8 mouse cellular contexts compared by ENCODE assay signal in the genomic region with DNA sequence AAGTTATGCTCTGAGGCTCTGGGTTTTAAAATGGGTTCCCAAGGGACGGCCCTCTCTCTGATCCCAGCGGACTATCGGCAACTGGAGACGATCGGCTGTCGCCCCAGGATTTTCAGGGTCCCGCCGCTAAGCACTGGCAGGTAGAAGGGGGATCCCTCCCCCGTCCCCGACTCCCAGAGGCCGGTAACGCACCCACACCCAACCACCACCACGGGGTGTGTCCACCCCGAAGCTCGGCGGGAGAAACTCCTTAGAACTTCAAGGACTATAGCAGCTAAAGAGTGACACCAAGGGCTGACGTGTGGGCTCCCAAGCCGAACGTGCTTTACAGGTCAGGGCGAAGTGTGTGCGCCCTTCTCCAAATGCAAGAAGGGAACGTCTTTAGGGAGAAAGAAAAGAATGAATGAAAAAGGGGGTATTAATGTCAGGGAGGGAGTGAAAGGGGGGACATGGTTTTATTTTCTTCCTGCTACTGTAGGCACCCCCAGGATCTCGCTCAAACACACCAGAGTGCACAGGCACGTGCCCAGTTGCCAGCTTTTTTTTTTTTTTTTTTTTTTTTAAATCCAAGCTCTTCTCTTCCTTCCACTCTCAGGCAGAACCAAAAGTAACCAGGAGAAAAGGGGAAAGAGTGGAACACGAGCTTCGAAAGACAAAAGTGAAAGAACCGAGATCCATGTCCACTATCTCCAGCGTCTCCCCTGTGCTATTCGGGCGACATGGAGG. TPM values are rescaled to one million over a fixed set of nuclear protein-coding genes. Genes with fewer than 3 reads are reported as not detected.
DNase-seq lines count a peak whose midpoint lies in the region; ATAC-seq and TF ChIP-seq lines count a peak whose summit lies in the region.
"Had no signal": no experiment of that assay in that cellular context is flagged by ENCODE, and none has a peak within 500 bp of the region (broad histone marks: within the 10 kb centered on the region; RNA-seq: fewer than 3 reads in every experiment).

No protein-coding gene starts in this region.

- no peaks in the 10 kb centered on the region for H3K36me3 ChIP-seq in lung, embryonic 16.5 days (ENCODE audit: control insufficient read depth, insufficient read depth, low read length)
- no peaks in the 10 kb centered on the region for H3K36me3 ChIP-seq in forebrain, embryonic 11.5 days (ENCODE audit: control insufficient read depth, insufficient read depth, low read length)
- H3K36me3 ChIP-seq in liver, embryonic 12.5 days, result no peaks in the 10 kb centered on the region
- 0 out of 2 replicates have a peak, but pooled peaks cover 2% of the 10 kb centered on the region for H3K36me3 ChIP-seq in stomach, postnatal 0 days (ENCODE audit: control insufficient read depth, insufficient read depth, low read length)

- 1% methylated on average over 30 of the region's 30 CpGs for WGBS in lung, embryonic 16.5 days
- under 1% methylated on average over 30 of the region's 30 CpGs for WGBS in forebrain, embryonic 11.5 days
- 2% methylated on average over 30 of the region's 30 CpGs for WGBS in liver, embryonic 12.5 days (ENCODE audit: insufficient replicate concordance)
- 2% methylated on average over 30 of the region's 30 CpGs for WGBS in stomach, postnatal 0 days

- no peak for TF ChIP-seq CTCF in stomach, postnatal 0 days (IDR thresholded peaks at IDR 0.05; ENCODE audit: low read depth)

- no peak for ATAC-seq in lung, embryonic 16.5 days (ENCODE audit: low read depth)
- no peak for ATAC-seq in forebrain, embryonic 11.5 days (replicated peaks; ENCODE audit: low FRiP score)
- ATAC-seq in liver, embryonic 12.5 days, result no peak
- no peak for ATAC-seq in stomach, postnatal 0 days (ENCODE audit: low FRiP score, low TSS enrichment)
- no peak for ATAC-seq in erythroblast, adult 5-6 weeks (replicated peaks; ENCODE audit: low FRiP score, poor library complexity, severe bottlenecking)

- peaks cover 16% of the 10 kb centered on the region for H3K4me1 ChIP-seq in lung, embryonic 16.5 days (replicated peaks; ENCODE audit: control insufficient read depth, insufficient read depth, low read length)
- H3K4me1 ChIP-seq in forebrain, embryonic 11.5 days (replicated peaks; ENCODE audit: control insufficient read depth, insufficient read depth, low read length), result peaks cover 8% of the 10 kb centered on the region; the same call in 1 of the 2 replicates
- peaks cover 14% of the 10 kb centered on the region for H3K4me1 ChIP-seq in liver, embryonic 12.5 days
- H3K4me1 ChIP-seq in stomach, postnatal 0 days (replicated peaks; ENCODE audit: control insufficient read depth, insufficient read depth), result no peaks in the 10 kb centered on the region

- H3K9ac ChIP-seq in lung, embryonic 16.5 days (ENCODE audit: low read length), result no peak overlapping the region
- H3K9ac ChIP-seq in forebrain, embryonic 11.5 days (ENCODE audit: low read length), result no peak overlapping the region
- no peak overlapping the region for H3K9ac ChIP-seq in liver, embryonic 12.5 days
- peak overlapping the region; percentile 45 for H3K9ac ChIP-seq in stomach, postnatal 0 days (ENCODE audit: low read length)

- DNase-seq in lung, postnatal 36 days, result no peak
- peak; percentile 60 for DNase-seq in forebrain, embryonic 11.5 days (ENCODE audit: low spot score)
- DNase-seq in stomach, postnatal 0 days (ENCODE audit: low spot score), result no peak
- no peak for DNase-seq in adrenal gland, postnatal 10 days
- DNase-seq: right cerebral cortex, postnatal 4 days had no signal

- peaks cover 82% of the 10 kb centered on the region for H3K27me3 ChIP-seq in lung, embryonic 16.5 days (ENCODE audit: control insufficient read depth, insufficient read depth, low read depth, low read length)
- peaks cover 86% of the 10 kb centered on the region for H3K27me3 ChIP-seq in forebrain, embryonic 11.5 days (ENCODE audit: control insufficient read depth, insufficient read depth, low read length)
- H3K27me3 ChIP-seq in liver, embryonic 12.5 days (replicated peaks), result peaks cover 100% of the 10 kb centered on the region
- peaks cover 22% of the 10 kb centered on the region; the same call in 1 of the 2 replicates for H3K27me3 ChIP-seq in stomach, postnatal 0 days (ENCODE audit: control insufficient read depth, insufficient read depth, low read length)

- no peak overlapping the region for H3K27ac ChIP-seq in lung, embryonic 16.5 days (ENCODE audit: low read length)
- H3K27ac ChIP-seq in forebrain, embryonic 11.5 days (ENCODE audit: low read depth, low read length), result no peak overlapping the region
- H3K27ac ChIP-seq in liver, embryonic 12.5 days, result no peak overlapping the region
- H3K27ac ChIP-seq in stomach, postnatal 0 days (replicated peaks), result peak overlapping the region; percentile 81

- no peak for TF ChIP-seq EP300 in stomach, postnatal 0 days (optimal IDR thresholded peaks at IDR 0.05)

- peak overlapping the region; percentile 40 for H3K4me3 ChIP-seq in lung, embryonic 16.5 days (ENCODE audit: low read length)
- peak overlapping the region; percentile 42 for H3K4me3 ChIP-seq in forebrain, embryonic 11.5 days (ENCODE audit: low read depth, low read length)
- H3K4me3 ChIP-seq in liver, embryonic 12.5 days, result peak overlapping the region; percentile 9; the same call in 1 of the 2 replicates
- peak overlapping the region; percentile 60 for H3K4me3 ChIP-seq in stomach, postnatal 0 days (ENCODE audit: low read depth, low read length)

- peak overlapping the region; percentile 58 for H3K4me2 ChIP-seq in lung, embryonic 16.5 days (ENCODE audit: low read depth, low read length)
- peak overlapping the region; percentile 41 for H3K4me2 ChIP-seq in forebrain, embryonic 11.5 days (ENCODE audit: low read depth, low read length, severe bottlenecking)
- H3K4me2 ChIP-seq in liver, embryonic 12.5 days, result peak overlapping the region; percentile 40
- peak overlapping the region; percentile 70 for H3K4me2 ChIP-seq in stomach, postnatal 0 days (replicated peaks; ENCODE audit: low read depth)

- H3K9me3 ChIP-seq in lung, embryonic 16.5 days (ENCODE audit: control insufficient read depth, low read length), result no peaks in the 10 kb centered on the region
- no peaks in the 10 kb centered on the region for H3K9me3 ChIP-seq in forebrain, embryonic 11.5 days (ENCODE audit: control insufficient read depth, low read length)
- no peaks in the 10 kb centered on the region for H3K9me3 ChIP-seq in liver, embryonic 12.5 days (replicated peaks)
- H3K9me3 ChIP-seq in stomach, postnatal 0 days (ENCODE audit: control insufficient read depth, low read length), result no peaks in the 10 kb centered on the region

RNA-seq across cellular contexts. Expression of a gene that starts 5.2 kb away (rescaled TPM):
- polyA plus RNA-seq in lung, embryonic 16.5 days (2015; fragmentation: Nextera tagmentation; extraction: Ambion mirVana), result 0.10 and 0.34 TPM in 2 replicates
- 3.3 and 3.6 TPM in 2 replicates for polyA plus RNA-seq in forebrain, embryonic 11.5 days (2014; fragmentation: Nextera tagmentation; extraction: Ambion mirVana)
- polyA plus RNA-seq in liver, embryonic 12.5 days (2016; fragmentation: Nextera tagmentation; extraction: Ambion mirVana), result 0.07 TPM in 2 replicates
- polyA plus RNA-seq in stomach, postnatal 0 days (2015; fragmentation: Nextera tagmentation; extraction: Ambion mirVana), result 3.4 and 3.7 TPM in 2 replicates
- under 1 TPM; 0.33 to 0.36 TPM for total RNA-seq in adrenal gland, postnatal 10 days (2021)
- total RNA-seq in erythroblast, adult 5-6 weeks (2015; ENCODE audit: low replicate concordance), result not detected in 2 replicates
- not detected in 2 replicates for total RNA-seq in erythroblast, adult 5-6 weeks (2017; ENCODE audit: low replicate concordance)

Comparison
In these comparisons a context has a peak if more than half of its experiments do, and no peak if none do; other contexts are left out.
1. H3K4me3 ChIP-seq: peak in every context shown above with its lines; median percentile 60 in stomach, postnatal 0 days; 42 in forebrain, embryonic 11.5 days; 40 in lung, embryonic 16.5 days; 9 in liver, embryonic 12.5 days.